Mouse (Mus musculus) liver, embryonic 14.5 days (tissue): ENCODE measurements at regions not wholly inside any gene's neighbourhood (a gene's known extent, or its start where the extent isn't known, plus 50 kb on each side); places are given as distances from the start of the nearest gene placed in this dataset.

Experiments
- ATAC-seq: fragments of 200-750 bp; cut with Nextera tagmentation; 2 replicates; pipeline ENCODE4 v1.8.0; 2017; ENCODE audit warnings: moderate number of reproducible peaks, mild to moderate bottlenecking, moderate library complexity; ENCODE audit not compliant: insufficient read depth
- DNase-seq, 3 experiments: peaks; one replicate each; pipeline ENCODE4 v3.0.0-alpha.2; 2012 to 2013; ENCODE audit warnings: low read depth in 3 of 3, low spot score in 3 of 3
- H3K27ac ChIP-seq: fragments of 300-500 bp; sonication (generic); 2 replicates; pipeline ENCODE4 v1.5.1; 2014; ENCODE audit warnings: moderate library complexity, mild to moderate bottlenecking, control low read depth, inconsistent platforms
- H3K27me3 ChIP-seq: fragments of 300-500 bp; sonication (generic); 2 replicates; pipeline ENCODE4 v1.6.1; 2014; ENCODE audit warnings: mild to moderate bottlenecking, low read length, moderate library complexity; ENCODE audit not compliant: control insufficient read depth, insufficient read depth
- H3K36me3 ChIP-seq: fragments of 300-500 bp; sonication (generic); replicated peaks from 2 replicates; pipeline ENCODE4 v1.6.1; 2014; ENCODE audit warnings: low read depth; ENCODE audit not compliant: control insufficient read depth, insufficient read depth
- H3K4me1 ChIP-seq, 2 experiments: fragments of 200-500 bp in 1 of 2; fragments of 300-500 bp in 1 of 2; sonication (generic) in 1 of 2; replicated peaks; 2 replicates each; pipeline ENCODE4 v1.6.1; 2012 to 2014; ENCODE audit warnings: antibody characterized with exemption in 1 of 2, inconsistent platforms in 1 of 2, low read length in 1 of 2; ENCODE audit not compliant: control insufficient read depth in 2 of 2, insufficient read depth in 2 of 2
- H3K4me2 ChIP-seq: fragments of 300-500 bp; sonication (generic); 2 replicates; pipeline ENCODE4 v1.6.1; 2014; ENCODE audit warnings: low read depth, mild to moderate bottlenecking, control low read depth, moderate library complexity
- H3K4me3 ChIP-seq, 2 experiments: fragments of 200-500 bp in 1 of 2; fragments of 300-500 bp in 1 of 2; sonication (generic) in 1 of 2; 2 replicates each; pipeline ENCODE4 v1.5.1; 2012 to 2014; ENCODE audit warnings: low read depth in 2 of 2, low read length in 2 of 2, mild to moderate bottlenecking in 2 of 2, control low read depth in 1 of 2, inconsistent platforms in 1 of 2, moderate library complexity in 1 of 2; ENCODE audit not compliant: insufficient read depth in 1 of 2
- H3K9ac ChIP-seq: fragments of 300-500 bp; sonication (generic); replicated peaks from 2 replicates; pipeline ENCODE4 v1.6.1; 2014; ENCODE audit warnings: mild to moderate bottlenecking, control low read depth, moderate library complexity
- H3K9me3 ChIP-seq: fragments of 300-500 bp; sonication (generic); 2 replicates; pipeline ENCODE4 v1.6.1; 2016; ENCODE audit warnings: low read length, mixed read lengths; ENCODE audit not compliant: control insufficient read depth
- CTCF ChIP-seq: IDR thresholded peaks from 2 replicates; pipeline ENCODE4 v1.5.1; 2016; ENCODE audit warnings: antibody characterized with exemption, low read depth, control low read depth
- EP300 ChIP-seq: IDR thresholded peaks from 2 replicates; pipeline ENCODE4 v1.6.1; 2016; ENCODE audit warnings: antibody characterized with exemption, low read depth
- WGBS: fragments of 180-500 bp; shearing (Covaris S2); extraction: QIAGEN DNeasy Blood & Tissue Kit; methylation state at CpG from one replicate; pipeline ENCODE4 v1.1.7; 2014; ENCODE audit not compliant: insufficient replicate concordance; 5-methylcytosine and 5-hydroxymethylcytosine counted together

DNA sequence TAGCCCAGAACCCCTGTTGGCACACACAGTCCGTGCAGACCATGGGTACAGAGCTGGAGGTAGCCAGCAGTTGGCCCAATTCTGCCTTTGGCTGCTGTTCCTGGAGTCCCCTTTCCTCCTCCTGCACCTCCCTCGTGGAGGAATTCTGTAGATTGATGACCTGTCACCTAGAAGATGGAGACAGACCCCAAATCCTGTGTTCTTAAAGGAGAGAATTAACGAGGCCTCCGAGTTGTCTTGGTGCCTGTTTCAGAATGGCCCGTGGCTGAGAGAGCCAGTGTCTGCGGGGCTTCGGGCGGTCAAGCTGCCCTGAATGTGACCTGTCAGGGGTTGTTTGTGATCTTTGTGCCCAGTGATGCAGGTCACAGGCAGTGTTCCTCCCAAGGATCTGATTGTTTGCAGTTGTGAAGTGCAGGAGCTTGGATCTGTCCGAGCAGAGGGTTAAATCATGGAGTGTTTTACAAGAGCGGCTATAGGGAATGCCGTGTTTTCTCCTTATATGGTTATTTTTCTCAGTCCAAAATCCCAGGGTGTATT, 400.9 kb downstream of the Ccdc171 start:
- 60% methylated on average over 11 of the region's 11 CpGs for WGBS
- Histone ChIP-seq H3K4me2 (no peak overlapping the region), H3K36me3 (no peaks in the 10 kb centered on the region), H3K9ac (no peak overlapping the region), H3K9me3 (no peaks in the 10 kb centered on the region), H3K27me3 (no peaks in the 10 kb centered on the region), H3K27ac (no peak overlapping the region), H3K4me1 (no peaks in the 10 kb centered on the region), H3K4me3 (no peak overlapping the region)
- DNase-seq (no peak), ATAC-seq (no peak)
- TF ChIP-seq CTCF: no peak
- no peak for TF ChIP-seq EP300

DNA sequence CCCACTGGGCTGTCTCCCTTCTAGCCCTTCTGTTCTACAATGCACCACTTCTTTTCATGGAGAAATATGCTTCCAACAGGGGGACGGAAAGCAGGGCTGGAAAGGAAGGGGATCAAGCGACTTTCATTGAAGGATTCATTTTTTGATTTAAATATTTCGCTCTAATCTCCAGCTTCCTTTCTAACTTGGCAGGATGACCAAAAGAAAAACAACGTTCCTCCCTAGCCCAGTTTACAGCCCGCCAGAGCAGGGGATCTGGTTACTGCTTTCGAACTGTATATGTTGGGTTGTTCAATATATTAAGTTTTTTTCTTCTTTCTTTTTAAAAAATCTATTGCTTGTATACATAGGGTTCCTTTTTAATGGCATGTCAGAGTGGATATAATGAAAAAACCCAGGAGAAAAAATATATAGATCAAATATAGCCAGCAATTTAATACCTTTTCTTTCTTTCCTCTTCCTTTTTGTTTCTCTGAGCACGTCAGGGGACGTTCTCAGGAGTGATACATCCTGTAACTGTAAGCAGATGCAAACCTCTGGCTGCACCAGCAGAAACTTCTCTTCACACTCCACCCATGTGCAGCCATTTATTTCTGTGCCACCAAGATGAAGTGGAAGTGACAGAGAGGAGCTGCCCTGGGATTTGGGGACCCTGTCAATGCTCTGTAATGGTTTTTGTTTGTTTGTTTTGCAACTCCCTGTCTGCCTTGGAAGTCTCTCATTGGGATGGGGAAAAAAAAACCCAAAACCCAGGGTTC, 406.7 kb downstream of the Ccdc171 start:
- DNase-seq: no peak
- Histone ChIP-seq H3K4me1 (no peaks in the 10 kb centered on the region), H3K4me2 (no peak overlapping the region), H3K27me3 (no peaks in the 10 kb centered on the region), H3K9ac (no peak overlapping the region), H3K9me3 (no peaks in the 10 kb centered on the region), H3K4me3 (no peak overlapping the region), H3K27ac (no peak overlapping the region), H3K36me3 (no peaks in the 10 kb centered on the region)
- 49% methylated on average over 8 of the region's 8 CpGs for WGBS
- no peak for ATAC-seq
- TF ChIP-seq EP300 (no peak), CTCF (no peak)

DNA sequence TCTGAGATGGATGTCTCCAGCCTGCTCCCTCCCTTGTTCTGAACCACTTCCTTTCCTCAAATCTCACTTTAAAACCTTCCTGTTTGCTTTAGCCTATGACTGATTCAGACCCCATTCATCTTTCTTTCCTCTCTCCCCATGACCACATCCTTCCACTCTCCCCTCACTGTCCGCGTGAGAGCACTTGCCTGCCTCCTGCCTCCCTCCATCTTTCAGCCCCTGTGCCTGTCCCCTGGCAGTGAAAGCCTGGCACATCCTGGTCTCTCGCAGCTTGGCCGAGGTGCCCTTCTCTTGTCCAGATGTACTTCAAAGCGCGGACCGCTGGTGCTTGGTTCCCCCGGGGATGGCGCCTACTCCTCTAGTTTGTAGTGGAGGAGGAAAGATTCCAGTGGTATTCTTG, 416.3 kb downstream of the Ccdc171 start:
- Histone ChIP-seq H3K27ac (no peak overlapping the region), H3K4me1 (no peaks in the 10 kb centered on the region), H3K4me2 (no peak overlapping the region), H3K9me3 (no peaks in the 10 kb centered on the region), H3K36me3 (no peaks in the 10 kb centered on the region), H3K9ac (no peak overlapping the region), H3K4me3 (no peak overlapping the region), H3K27me3 (no peaks in the 10 kb centered on the region)
- 32% methylated on average over 9 of the region's 9 CpGs for WGBS
- TF ChIP-seq EP300: no peak
- TF ChIP-seq CTCF: no peak
- DNase-seq: no peak
- no peak for ATAC-seq

DNA sequence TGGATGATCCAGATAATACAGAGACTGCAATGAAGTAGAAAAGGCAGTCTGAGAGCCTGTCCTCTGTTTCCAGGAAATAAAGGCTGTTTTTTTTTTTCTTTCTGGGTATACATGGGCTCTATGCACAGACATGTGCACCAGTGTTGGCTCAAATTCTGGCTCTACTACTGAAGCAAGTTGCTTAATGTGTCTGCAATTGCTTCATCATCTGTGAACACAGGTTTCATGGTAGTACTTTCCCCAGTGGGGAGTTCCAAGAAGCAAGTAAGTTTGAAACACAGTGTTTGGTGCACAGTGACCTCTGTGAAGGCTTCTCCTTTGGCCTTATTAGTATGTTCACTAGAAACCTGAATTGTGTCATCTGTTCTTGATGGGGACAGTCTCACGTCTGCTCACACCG, 424.3 kb downstream of the Ccdc171 start:
- Histone ChIP-seq H3K9ac (no peak overlapping the region), H3K9me3 (no peaks in the 10 kb centered on the region), H3K4me1 (no peaks in the 10 kb centered on the region), H3K27ac (no peak overlapping the region), H3K36me3 (no peaks in the 10 kb centered on the region), H3K27me3 (no peaks in the 10 kb centered on the region), H3K4me2 (no peak overlapping the region), H3K4me3 (no peak overlapping the region)
- no peak for ATAC-seq
- no peak for DNase-seq
- no peak for TF ChIP-seq EP300
- TF ChIP-seq CTCF: no peak
- 62% methylated on average over 2 of the region's 2 CpGs for WGBS

DNA sequence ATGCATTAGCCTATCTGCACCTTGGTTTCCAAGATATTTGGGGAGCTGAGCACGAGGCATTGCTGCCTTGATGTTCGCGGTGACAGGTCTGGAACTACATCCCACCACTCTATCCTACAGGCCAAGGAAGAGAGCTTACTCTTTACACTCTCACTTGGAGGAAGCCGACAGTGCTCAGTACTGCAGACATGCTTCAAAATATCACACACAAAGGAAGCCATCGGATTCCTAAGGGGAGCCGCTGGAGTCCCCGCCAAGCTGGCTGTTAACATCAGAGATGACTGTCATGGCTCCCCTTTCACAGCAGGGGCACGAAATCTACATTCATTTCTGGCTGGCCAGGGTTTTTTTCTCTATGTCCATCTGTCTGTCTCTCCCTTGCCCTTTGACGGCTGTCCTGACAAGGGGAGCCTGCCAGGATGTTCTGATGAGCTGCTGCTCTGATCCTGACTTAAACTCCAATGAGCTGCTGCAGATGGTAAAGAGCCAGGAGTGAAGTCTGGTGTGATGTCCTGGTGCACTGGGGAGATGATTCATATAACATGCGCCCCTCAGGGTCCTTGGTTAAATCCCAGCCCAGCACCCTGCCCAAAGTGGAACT, 425.6 kb downstream of the Ccdc171 start:
- no peak overlapping the region for H3K9ac ChIP-seq
- no peak for DNase-seq
- no peak overlapping the region for H3K4me2 ChIP-seq
- no peaks in the 10 kb centered on the region for H3K27me3 ChIP-seq
- H3K27ac ChIP-seq: no peak overlapping the region
- ATAC-seq: no peak
- no peaks in the 10 kb centered on the region for H3K4me1 ChIP-seq
- 65% methylated on average over 10 of the region's 10 CpGs for WGBS
- TF ChIP-seq CTCF (no peak), EP300 (no peak)
- no peaks in the 10 kb centered on the region for H3K36me3 ChIP-seq
- no peak overlapping the region for H3K4me3 ChIP-seq
- H3K9me3 ChIP-seq: no peaks in the 10 kb centered on the region
